Mouse (Mus musculus) heart, adult 2 months (tissue): Measurements from ENCODE around the gene Epha2.

Experiments
- EP300 ChIP-seq: fragments of 200-500 bp; IDR thresholded peaks from 2 replicates; pipeline ENCODE4 v1.6.1; 2011; ENCODE audit warnings: low read depth, low read length, control low read depth; ENCODE audit not compliant: insufficient read depth
- POLR2A ChIP-seq: fragments of 200-500 bp; IDR thresholded peaks from 2 replicates; pipeline ENCODE4 v1.6.1; 2011; ENCODE audit warnings: mild to moderate bottlenecking, low read depth, low read length, control low read depth; ENCODE audit not compliant: insufficient read depth

DNA sequence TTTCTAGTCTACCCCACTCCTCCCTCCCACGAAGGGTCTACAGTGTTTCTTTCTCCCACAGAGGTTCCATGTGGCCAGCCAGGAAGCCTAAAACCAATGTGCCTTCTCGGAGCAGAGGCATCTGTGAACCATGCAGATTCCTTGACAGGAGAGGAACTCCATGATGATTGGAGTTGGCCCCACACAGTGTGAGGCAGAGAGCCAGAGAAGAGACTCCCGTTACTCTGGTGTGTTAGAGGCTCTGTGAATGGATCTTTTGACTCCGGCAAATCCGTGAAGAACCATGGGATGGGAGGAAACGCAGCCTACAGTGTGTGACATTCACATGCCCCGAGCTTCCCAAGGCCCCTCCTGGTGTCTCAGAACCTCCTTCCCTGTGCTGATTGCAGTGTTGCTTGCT, 42.5 kb downstream of the Epha2 start:
- TF ChIP-seq POLR2A (no peak), EP300 (no peak)
